Mouse (Mus musculus) forebrain, embryonic 12.5 days (tissue): ENCODE measurements at regions not wholly inside any gene's neighbourhood (a gene's known extent, or its start where the extent isn't known, plus 50 kb on each side); places are given as distances from the start of the nearest gene placed in this dataset.
A peak's percentile ranks its signal among the peaks of the same experiment; 100 is the strongest.

Experiments used
- ATAC-seq: fragments of 200-750 bp; cut with Nextera tagmentation; 2 replicates; pipeline ENCODE4 v1.8.0; 2017; ENCODE audit warnings: moderate TSS enrichment; ENCODE audit not compliant: low FRiP score
- H3K27ac ChIP-seq: fragments of 300-500 bp; sonication (generic); 2 replicates; pipeline ENCODE4 v1.5.1; 2016; ENCODE audit warnings: mild to moderate bottlenecking
- H3K27me3 ChIP-seq: fragments of 300-500 bp; sonication (generic); 2 replicates; pipeline ENCODE4 v1.6.1; 2016; ENCODE audit warnings: mild to moderate bottlenecking
- H3K36me3 ChIP-seq: fragments of 300-500 bp; sonication (generic); replicated peaks from 2 replicates; pipeline ENCODE4 v1.6.1; 2016; ENCODE audit warnings: mild to moderate bottlenecking
- H3K4me1 ChIP-seq: fragments of 300-500 bp; sonication (generic); 2 replicates; pipeline ENCODE4 v1.6.1; 2016
- H3K4me2 ChIP-seq: fragments of 300-500 bp; sonication (generic); 2 replicates; pipeline ENCODE4 v1.6.1; 2016; ENCODE audit warnings: mild to moderate bottlenecking, moderate library complexity
- H3K4me3 ChIP-seq: fragments of 300-500 bp; sonication (generic); replicated peaks from 2 replicates; pipeline ENCODE4 v1.5.1; 2016; ENCODE audit warnings: mild to moderate bottlenecking
- H3K9ac ChIP-seq: fragments of 300-500 bp; sonication (generic); 2 replicates; pipeline ENCODE4 v1.6.1; 2016; ENCODE audit warnings: mild to moderate bottlenecking
- H3K9me3 ChIP-seq: fragments of 300-500 bp; sonication (generic); 2 replicates; pipeline ENCODE4 v1.6.1; 2016
- WGBS: fragments of 180-500 bp; shearing (Covaris S2); methylation state at CpG from one replicate; pipeline ENCODE4 v1.1.7; 2016; 5-methylcytosine and 5-hydroxymethylcytosine counted together

DNA sequence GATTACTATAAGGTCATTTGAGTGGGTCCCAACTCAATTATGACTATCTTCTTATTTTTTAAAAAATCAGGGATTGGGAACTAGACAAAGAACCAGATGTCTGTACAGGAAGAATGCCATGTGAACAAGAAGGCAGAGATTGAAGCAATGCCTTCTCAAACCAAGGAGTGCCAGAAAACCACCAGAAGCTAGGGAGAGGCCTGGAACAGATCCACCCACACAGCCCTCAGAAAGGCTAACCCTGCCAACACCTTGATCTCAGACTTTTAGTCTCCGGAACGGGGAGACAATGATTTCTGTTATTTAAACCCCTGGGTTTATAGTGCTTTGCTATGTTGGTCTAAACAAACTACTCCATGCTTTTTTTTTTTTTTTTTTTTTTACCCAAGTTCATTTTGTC, 136.2 kb upstream of the Prep start:
- H3K4me1 ChIP-seq: no peaks in the 10 kb centered on the region
- 92% methylated on average over 2 of the region's 2 CpGs for WGBS
- no peak overlapping the region for H3K4me3 ChIP-seq
- H3K27me3 ChIP-seq: no peaks in the 10 kb centered on the region
- no peak overlapping the region for H3K9ac ChIP-seq
- no peak overlapping the region for H3K4me2 ChIP-seq
- no peaks in the 10 kb centered on the region for H3K9me3 ChIP-seq
- no peak overlapping the region for H3K27ac ChIP-seq
- no peak for ATAC-seq
- no peaks in the 10 kb centered on the region for H3K36me3 ChIP-seq

DNA sequence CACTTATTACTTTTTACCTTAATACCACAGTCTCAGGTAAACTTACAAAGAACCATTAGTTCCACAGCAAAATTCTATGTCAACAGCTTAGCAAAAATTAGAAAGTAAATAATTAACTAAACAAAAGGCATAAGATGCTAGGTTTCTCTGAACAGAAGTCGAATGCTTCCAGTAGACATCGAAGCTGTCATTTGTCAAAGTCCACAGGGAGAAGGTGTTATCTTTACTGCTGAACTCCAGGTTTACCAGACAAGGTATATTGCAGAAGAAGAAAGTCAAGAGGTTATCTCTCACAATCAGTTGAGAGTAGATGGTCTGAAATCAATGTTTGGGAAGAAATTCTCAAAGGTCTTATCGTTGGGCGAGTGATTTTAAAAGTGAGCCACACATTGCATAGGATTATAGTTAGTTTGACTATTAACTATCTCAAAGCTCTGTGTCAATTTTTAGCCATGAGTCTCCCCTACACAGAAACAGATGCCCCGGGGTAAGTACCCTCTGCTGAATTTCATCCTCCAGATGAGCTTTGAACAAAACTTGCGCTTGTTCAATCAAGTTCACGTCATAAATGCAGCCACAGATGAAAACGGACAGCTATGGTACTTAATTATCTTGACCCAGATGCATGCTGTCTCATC, 153.1 kb upstream of the Prep start:
- H3K4me3 ChIP-seq: no peak overlapping the region
- WGBS: 94% methylated on average over 8 of the region's 8 CpGs
- H3K36me3 ChIP-seq: no peaks in the 10 kb centered on the region
- no peak overlapping the region for H3K27ac ChIP-seq
- no peak overlapping the region for H3K4me2 ChIP-seq
- no peaks in the 10 kb centered on the region for H3K9me3 ChIP-seq
- no peaks in the 10 kb centered on the region for H3K27me3 ChIP-seq
- no peak overlapping the region for H3K9ac ChIP-seq
- no peaks in the 10 kb centered on the region for H3K4me1 ChIP-seq
- ATAC-seq: no peak

DNA sequence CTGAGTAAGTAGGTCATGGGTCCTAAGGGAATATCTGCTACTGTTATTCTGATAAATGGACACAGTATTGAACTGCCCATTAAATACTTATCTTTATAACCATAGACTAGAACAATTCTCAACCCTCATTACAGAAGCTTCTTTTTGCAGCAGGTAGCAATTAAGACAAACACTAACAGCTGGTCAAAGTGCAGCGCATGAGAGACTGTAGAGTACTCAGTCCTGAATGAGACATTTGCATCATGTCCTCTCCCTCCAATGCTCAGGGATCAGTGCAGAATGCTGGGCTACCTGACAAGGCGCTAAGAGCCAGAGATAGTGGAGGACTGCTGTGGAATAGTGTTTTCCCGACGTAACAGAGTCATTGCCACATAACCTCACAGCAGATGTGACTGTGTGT, 162.5 kb upstream of the Prep start:
- H3K4me2 ChIP-seq: no peak overlapping the region
- H3K4me1 ChIP-seq: no peaks in the 10 kb centered on the region
- no peak overlapping the region for H3K9ac ChIP-seq
- no peaks in the 10 kb centered on the region for H3K27me3 ChIP-seq
- WGBS: 93% methylated on average over 4 of the region's 4 CpGs
- H3K27ac ChIP-seq: no peak overlapping the region
- no peak overlapping the region for H3K4me3 ChIP-seq
- no peak for ATAC-seq
- no peaks in the 10 kb centered on the region for H3K36me3 ChIP-seq
- H3K9me3 ChIP-seq: no peaks in the 10 kb centered on the region

DNA sequence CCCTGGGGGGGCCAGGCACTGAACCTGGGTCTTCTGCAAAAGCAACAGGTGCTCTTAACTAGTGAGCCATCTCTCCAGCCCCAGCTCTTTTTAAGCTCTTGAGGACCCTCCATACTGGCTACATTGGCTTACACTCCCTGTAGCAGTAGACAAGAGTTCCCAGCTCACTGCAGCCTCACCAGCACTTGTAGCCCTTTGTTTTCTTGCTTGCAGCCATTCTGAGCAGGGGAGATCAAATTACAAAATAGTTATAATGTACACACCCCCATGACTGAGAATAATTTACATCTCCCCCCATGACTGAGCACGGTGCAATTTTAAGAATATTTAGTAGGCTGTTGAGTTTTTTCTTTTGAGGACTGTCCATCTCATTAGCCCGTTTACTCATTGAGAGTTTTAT, 165.8 kb upstream of the Prep start:
- no peak for ATAC-seq
- Histone ChIP-seq H3K4me3 (no peak overlapping the region), H3K9me3 (no peaks in the 10 kb centered on the region), H3K36me3 (no peaks in the 10 kb centered on the region), H3K9ac (no peak overlapping the region), H3K27me3 (no peaks in the 10 kb centered on the region), H3K27ac (no peak overlapping the region), H3K4me1 (no peaks in the 10 kb centered on the region), H3K4me2 (no peak overlapping the region)
- WGBS: 68% methylated on average over 2 of the region's 2 CpGs

DNA sequence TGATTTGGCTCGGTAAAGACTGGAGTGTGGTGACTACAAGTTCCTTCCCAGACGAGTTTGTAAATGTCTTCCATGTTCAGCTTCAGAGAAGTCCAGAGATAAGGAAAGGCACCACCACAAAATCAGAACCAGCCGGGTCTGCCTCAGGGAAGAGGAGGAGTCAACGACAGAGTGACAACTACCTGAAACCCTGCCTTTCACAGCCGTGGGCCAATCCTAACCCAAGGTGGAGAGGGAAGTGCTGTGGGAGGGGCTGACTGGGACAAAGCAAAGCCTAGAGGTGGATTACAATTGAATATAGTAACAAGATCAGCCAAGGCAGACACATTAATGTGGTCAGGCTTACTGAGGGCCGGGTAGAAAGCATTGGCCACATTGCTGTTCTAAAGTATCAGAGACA, 174.9 kb upstream of the Prep start:
- Histone ChIP-seq H3K4me2 (no peak overlapping the region), H3K4me1 (peaks cover 6% of the 10 kb centered on the region), H3K9ac (no peak overlapping the region), H3K9me3 (no peaks in the 10 kb centered on the region), H3K36me3 (no peaks in the 10 kb centered on the region), H3K27me3 (peaks cover 37% of the 10 kb centered on the region), H3K4me3 (no peak overlapping the region), H3K27ac (no peak overlapping the region)
- no peak for ATAC-seq
- 57% methylated on average over 6 of the region's 6 CpGs for WGBS

DNA sequence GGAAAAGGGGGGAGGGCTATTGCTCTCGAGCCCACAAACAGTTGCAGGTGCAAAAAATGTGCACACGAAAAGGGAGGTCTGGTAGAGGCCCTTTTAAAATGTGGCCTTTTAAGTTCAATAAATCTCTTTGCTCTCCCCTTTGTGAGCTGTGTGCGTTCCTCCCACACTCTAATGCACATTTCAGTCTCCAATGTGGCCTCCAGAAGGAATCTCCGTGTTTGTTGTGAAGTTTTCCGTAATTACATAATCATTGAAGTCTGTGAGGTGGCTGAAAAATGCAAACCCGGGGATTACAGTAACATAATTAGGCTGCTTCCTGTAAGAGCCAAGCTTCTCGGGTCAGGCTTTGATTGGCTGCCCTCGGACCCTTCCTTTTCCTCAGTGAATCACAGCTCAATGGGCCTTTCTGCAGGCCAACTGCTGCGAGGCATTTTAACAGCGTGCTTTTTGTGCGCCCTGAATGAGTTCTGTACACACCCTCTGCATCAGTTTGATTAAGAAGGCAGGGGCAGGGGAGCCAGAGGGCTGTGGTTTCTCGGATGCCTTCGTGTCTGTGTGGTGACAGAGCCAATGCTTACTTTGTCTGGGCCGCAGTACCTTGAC, 179.8 kb upstream of the Prep start:
- Histone ChIP-seq H3K36me3 (no peaks in the 10 kb centered on the region), H3K4me1 (peaks cover 12% of the 10 kb centered on the region), H3K27ac (no peak overlapping the region), H3K27me3 (peaks cover 61% of the 10 kb centered on the region), H3K9me3 (no peaks in the 10 kb centered on the region), H3K4me3 (no peak overlapping the region), H3K9ac (no peak overlapping the region), H3K4me2 (peak overlapping the region; percentile 23)
- 9% methylated on average over 14 of the region's 14 CpGs for WGBS
- peak; percentile 91 for ATAC-seq

DNA sequence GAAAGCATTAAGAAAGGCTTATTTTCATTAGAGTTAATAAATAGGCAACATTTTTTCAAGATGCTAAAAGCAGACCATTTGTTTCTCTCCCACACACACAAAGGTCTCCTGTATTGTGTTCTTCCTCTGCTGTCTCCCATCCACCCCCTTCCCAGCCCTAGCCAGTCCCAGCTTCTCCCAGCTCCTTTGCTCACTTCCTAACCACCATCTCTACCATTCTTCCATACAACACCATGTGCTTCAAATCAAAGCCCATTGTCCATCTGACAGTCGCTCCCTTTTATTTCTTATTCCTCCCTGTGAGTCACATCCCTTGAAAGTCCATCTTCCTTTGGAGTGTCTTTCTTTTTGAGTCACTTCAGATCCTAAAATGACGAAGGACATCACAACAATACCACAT, 185.0 kb upstream of the Prep start:
- ATAC-seq: no peak
- Histone ChIP-seq H3K27ac (no peak overlapping the region), H3K9me3 (no peaks in the 10 kb centered on the region), H3K36me3 (no peaks in the 10 kb centered on the region), H3K9ac (no peak overlapping the region), H3K27me3 (peaks cover 28% of the 10 kb centered on the region), H3K4me2 (no peak overlapping the region), H3K4me1 (peaks cover 4% of the 10 kb centered on the region; the same call in 1 of the 2 replicates), H3K4me3 (no peak overlapping the region)
- 75% methylated on average over 2 of the region's 2 CpGs for WGBS

DNA sequence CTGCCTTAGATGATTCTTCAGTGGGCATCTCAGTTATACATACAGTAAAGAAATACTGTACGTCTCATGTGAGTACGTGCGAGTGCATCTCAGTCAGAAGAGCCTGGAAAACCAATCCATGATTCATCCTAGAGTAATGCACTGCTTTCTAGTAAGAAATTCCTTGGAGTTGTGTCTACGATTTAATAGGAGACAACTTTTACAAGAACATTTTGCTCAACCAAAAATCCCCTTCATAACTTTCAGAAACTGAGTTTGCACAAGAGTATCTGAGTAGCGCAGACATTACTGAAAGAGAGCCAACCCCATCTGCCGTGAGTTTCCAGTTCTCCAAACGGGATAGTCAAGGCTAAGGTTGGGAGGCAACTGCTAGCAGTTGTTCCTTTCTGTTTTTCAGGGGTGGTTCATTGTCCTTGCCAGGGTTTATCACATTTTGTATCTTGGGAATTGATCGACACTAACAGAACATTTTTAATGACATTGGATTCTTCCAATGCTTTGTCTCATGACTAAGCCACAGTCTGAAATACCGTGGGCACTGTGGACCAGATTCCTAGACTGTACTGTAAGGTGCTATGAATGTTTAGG, 189.8 kb upstream of the Prep start:
- no peak overlapping the region for H3K27ac ChIP-seq
- WGBS: 89% methylated on average over 9 of the region's 9 CpGs
- ATAC-seq: no peak
- H3K9me3 ChIP-seq: no peaks in the 10 kb centered on the region
- no peak overlapping the region for H3K4me2 ChIP-seq
- H3K27me3 ChIP-seq: no peaks in the 10 kb centered on the region
- no peak overlapping the region for H3K4me3 ChIP-seq
- H3K4me1 ChIP-seq: no peaks in the 10 kb centered on the region; the same call in 1 of the 2 replicates
- no peaks in the 10 kb centered on the region for H3K36me3 ChIP-seq
- no peak overlapping the region for H3K9ac ChIP-seq

DNA sequence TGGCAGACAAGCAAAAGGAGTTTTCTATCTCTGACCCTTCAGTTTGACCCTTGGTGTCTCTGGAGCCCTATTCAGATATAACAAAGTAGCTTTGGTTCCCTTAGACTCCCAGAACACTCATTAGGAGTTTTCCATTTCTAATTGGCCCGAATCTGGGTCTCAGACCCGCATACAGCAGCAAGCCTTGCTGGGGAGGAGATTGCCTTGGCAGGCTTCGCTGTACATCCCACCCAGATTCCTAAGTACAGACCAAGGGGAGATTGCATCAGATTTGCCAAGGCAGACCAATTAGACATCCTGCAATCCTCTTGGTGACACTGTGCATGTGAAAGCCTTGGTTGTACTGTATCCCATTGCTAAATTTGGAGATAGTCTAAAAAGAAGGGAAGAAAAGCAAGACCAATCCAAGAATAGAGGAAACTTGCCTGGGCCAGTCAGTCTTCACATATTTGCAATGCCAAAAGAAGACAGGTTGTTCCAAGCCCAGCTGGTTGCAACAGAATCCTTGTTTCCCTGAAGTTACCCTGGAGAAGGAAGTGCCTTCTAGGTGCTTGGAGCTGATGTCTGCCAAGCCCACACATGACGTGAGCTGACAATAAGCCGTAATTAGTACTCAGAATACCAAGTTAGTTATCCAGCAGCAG, 193.2 kb upstream of the Prep start:
- no peaks in the 10 kb centered on the region for H3K27me3 ChIP-seq
- no peaks in the 10 kb centered on the region for H3K36me3 ChIP-seq
- no peak overlapping the region for H3K4me2 ChIP-seq
- H3K9ac ChIP-seq: no peak overlapping the region
- H3K4me3 ChIP-seq: no peak overlapping the region
- no peaks in the 10 kb centered on the region; the same call in 1 of the 2 replicates for H3K4me1 ChIP-seq
- ATAC-seq: no peak
- H3K27ac ChIP-seq: no peak overlapping the region
- 57% methylated on average over 5 of the region's 5 CpGs for WGBS
- H3K9me3 ChIP-seq: no peaks in the 10 kb centered on the region

DNA sequence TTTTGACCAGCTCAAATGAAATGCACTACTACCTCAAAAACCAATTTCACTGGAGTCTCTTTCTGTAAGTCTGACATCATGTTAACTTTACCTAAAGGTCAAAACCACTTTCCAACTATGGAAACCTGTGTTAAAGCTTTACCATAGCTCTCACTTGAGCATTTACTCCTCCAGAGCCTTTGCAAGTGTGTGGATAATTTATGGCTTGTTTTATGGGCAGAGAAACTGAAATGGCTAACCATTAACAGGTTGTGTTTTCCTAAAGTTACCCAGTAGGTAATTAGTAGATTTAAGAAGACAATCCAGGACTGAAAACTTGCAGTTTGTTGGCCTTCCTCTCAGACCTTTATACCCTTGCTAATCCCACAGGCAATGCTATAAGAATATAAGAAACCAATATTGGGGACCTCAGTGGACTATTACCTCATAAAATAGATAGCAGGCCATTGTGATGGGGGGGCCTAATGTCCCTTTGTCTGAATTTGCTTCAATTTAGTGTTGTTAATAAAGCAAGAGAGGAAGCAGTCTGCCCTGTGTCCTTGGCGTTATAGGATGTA, 202.7 kb upstream of the Prep start:
- WGBS: 88% methylated on average over 1 of the region's 1 CpGs

DNA sequence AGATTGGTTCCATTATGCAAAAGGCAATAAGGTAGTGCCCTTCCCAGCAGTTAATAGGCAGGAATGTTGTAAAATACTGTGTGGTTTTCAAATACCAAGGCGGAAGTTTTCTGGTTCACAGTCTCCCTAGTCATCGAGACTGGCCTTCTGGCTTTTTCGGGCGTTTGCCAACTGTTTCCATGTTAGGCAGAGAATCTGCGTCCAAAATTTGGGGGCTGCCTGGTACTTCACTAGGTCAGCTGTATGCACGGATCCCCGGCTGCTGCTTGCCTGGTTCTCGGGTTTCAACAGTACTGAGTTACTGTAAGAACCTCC, 204.7 kb upstream of the Prep start:
- no peaks in the 10 kb centered on the region for H3K36me3 ChIP-seq
- ATAC-seq: no peak
- no peak overlapping the region for H3K27ac ChIP-seq
- H3K27me3 ChIP-seq: no peaks in the 10 kb centered on the region
- no peak overlapping the region for H3K4me3 ChIP-seq
- 77% methylated on average over 8 of the region's 8 CpGs for WGBS
- peaks cover 3% of the 10 kb centered on the region; the same call in 1 of the 2 replicates for H3K4me1 ChIP-seq
- no peaks in the 10 kb centered on the region for H3K9me3 ChIP-seq
- no peak overlapping the region for H3K9ac ChIP-seq
- H3K4me2 ChIP-seq: no peak overlapping the region

More for the DNA sequence above, 202.7 kb upstream of the Prep start:
- H3K9me3 ChIP-seq: no peaks in the 10 kb centered on the region
- no peak overlapping the region for H3K27ac ChIP-seq
- no peak overlapping the region for H3K4me2 ChIP-seq
- H3K9ac ChIP-seq: no peak overlapping the region
- H3K4me1 ChIP-seq: no peaks in the 10 kb centered on the region
- no peak for ATAC-seq
- H3K36me3 ChIP-seq: no peaks in the 10 kb centered on the region
- H3K4me3 ChIP-seq: no peak overlapping the region
- H3K27me3 ChIP-seq: no peaks in the 10 kb centered on the region

DNA sequence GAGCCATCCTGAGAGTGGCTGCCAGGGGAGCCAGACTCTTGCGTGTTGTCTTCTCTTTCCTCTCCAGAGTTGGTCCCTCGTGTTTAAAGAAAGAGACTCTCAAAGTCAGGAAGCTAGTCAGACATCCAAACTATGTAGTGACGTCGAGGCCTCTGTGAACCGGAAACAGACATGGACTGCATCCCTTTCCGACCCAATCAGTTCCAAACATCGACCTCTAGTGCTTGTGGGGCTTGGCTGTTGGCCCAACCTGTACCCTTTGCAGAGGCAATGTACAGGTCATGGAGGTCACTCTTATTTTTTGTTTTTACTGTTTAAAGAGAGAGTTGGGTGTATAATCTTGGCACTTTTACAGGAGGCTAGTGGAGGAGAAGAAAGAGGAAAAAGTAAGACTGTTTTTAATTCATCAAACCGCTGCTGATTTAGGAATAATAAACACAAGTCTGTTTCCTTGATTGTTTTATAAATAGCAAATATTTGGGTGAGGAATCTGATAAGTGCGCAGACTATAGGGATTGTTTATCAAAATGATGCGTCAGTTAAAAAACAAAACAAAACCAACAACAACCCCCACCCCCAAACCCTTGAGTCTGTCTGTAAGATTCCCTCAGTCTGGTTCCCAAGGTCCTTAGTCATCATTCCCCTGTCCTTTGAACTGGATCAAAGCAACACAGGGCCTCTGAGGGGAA, 205.2 kb upstream of the Prep start:
- H3K27me3 ChIP-seq: no peaks in the 10 kb centered on the region

More for the DNA sequence above, 205.2 kb upstream of the Prep start:
- ATAC-seq: no peak
- H3K9me3 ChIP-seq: no peaks in the 10 kb centered on the region
- peaks cover 3% of the 10 kb centered on the region; the same call in 1 of the 2 replicates for H3K4me1 ChIP-seq
- no peak overlapping the region for H3K4me3 ChIP-seq
- no peak overlapping the region for H3K9ac ChIP-seq
- no peak overlapping the region for H3K27ac ChIP-seq
- WGBS: 92% methylated on average over 10 of the region's 10 CpGs
- no peaks in the 10 kb centered on the region for H3K36me3 ChIP-seq
- H3K4me2 ChIP-seq: no peak overlapping the region
